In the genomic region with DNA sequence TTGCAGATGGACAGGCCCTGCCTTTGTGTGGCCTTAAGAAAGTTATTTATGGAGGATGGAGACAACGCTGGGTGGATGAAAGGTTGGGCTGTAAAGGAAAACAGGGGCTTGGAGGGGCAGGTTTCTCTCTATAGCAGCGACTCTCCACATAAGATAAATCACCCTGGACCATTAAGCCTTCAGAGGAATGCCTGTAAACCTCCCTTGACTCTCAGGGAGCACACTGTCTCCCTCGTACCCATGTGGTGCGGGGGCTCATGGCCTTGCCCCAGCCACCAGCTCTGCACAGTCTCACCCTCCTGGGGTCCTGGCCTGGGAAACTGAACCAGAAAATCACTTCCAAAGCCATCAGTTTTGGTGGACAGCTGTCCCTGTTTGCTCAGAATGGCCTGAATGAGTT, we compare ENCODE assay signal across 12 mouse cellular contexts. TPM values are rescaled to one million over a fixed set of nuclear protein-coding genes. Genes with fewer than 3 reads are reported as not detected.
"Had no signal": no experiment of that assay in that cellular context is flagged by ENCODE, and none has a peak within 500 bp of the region (broad histone marks: within the 10 kb centered on the region; RNA-seq: fewer than 3 reads in every experiment).

No protein-coding gene starts in this region.

- H3K4me2 ChIP-seq: liver, embryonic 11.5 days; liver, embryonic 15.5 days; midbrain, embryonic 12.5 days had no signal

- H3K9ac ChIP-seq: liver, embryonic 15.5 days; midbrain, embryonic 12.5 days had no signal

- H3K27ac ChIP-seq: liver, embryonic 15.5 days; midbrain, embryonic 12.5 days; stomach, postnatal 0 days had no signal

- H3K4me3 ChIP-seq: liver, embryonic 15.5 days; midbrain, embryonic 12.5 days had no signal

- H3K36me3 ChIP-seq: liver, embryonic 15.5 days; midbrain, embryonic 12.5 days had no signal

- H3K9me3 ChIP-seq: liver, embryonic 15.5 days; midbrain, embryonic 12.5 days had no signal

- ATAC-seq: intestine, embryonic 16.5 days; lung, postnatal 0 days had no signal

- DNase-seq: kidney, adult 2 months; left cerebral cortex, postnatal 4 days; lung, adult 2 months; lung, postnatal 4 days; right cerebral cortex, adult 18-20 months; right cerebral cortex, postnatal 25 days had no signal

- H3K4me1 ChIP-seq: liver, embryonic 15.5 days had no signal

RNA-seq across cellular contexts. Expression of a gene that starts 36.1 kb away (rescaled TPM):
- polyA plus RNA-seq: kidney, adult 2 months; lung, adult 2 months; lung, postnatal 0 days had no signal
